25 mouse cellular contexts compared by ENCODE assay signal in genomic region chr9:67404736-67405135, GRCm38 (mm10).
DNase-seq lines count a peak whose midpoint lies in the region; ATAC-seq lines count a peak whose summit lies in the region.
"Had no signal": no experiment of that assay in that cellular context is flagged by ENCODE, and none has a peak within 500 bp of the region (broad histone marks: within the 10 kb centered on the region; RNA-seq: fewer than 3 reads in every experiment).

No protein-coding gene starts in this region.

- no peaks in the 10 kb centered on the region for H3K36me3 ChIP-seq in hindbrain, embryonic 16.5 days (ENCODE audit: control insufficient read depth, insufficient read depth, low read length)
- H3K36me3 ChIP-seq: embryonic facial prominence, embryonic 13.5 days; heart, embryonic 15.5 days; hindbrain, embryonic 10.5 days; hindbrain, embryonic 15.5 days had no signal

- H3K27ac ChIP-seq in hindbrain, embryonic 16.5 days (ENCODE audit: low read depth, low read length): no peak overlapping the region
- H3K27ac ChIP-seq: embryonic facial prominence, embryonic 13.5 days; forebrain, embryonic 13.5 days; gastrocnemius, adult 2 months; heart, adult 2 months; hindbrain, embryonic 10.5 days; hindbrain, embryonic 15.5 days had no signal

- H3K9me3 ChIP-seq in hindbrain, embryonic 16.5 days (ENCODE audit: control insufficient read depth, low read length): no peaks in the 10 kb centered on the region
- H3K9me3 ChIP-seq: embryonic facial prominence, embryonic 13.5 days; forebrain, embryonic 13.5 days; heart, embryonic 15.5 days; hindbrain, embryonic 10.5 days; hindbrain, embryonic 15.5 days had no signal

- WGBS in hindbrain, embryonic 16.5 days: 83% methylated on average over 7 of the region's 7 CpGs

- H3K27me3 ChIP-seq in hindbrain, embryonic 16.5 days (replicated peaks; ENCODE audit: control insufficient read depth, insufficient read depth, low read length): no peaks in the 10 kb centered on the region
- H3K27me3 ChIP-seq: embryonic facial prominence, embryonic 13.5 days; forebrain, embryonic 13.5 days; heart, embryonic 15.5 days; hindbrain, embryonic 15.5 days had no signal

- H3K4me3 ChIP-seq in hindbrain, embryonic 16.5 days (ENCODE audit: low read length): no peak overlapping the region
- H3K4me3 ChIP-seq: embryonic facial prominence, embryonic 13.5 days; forebrain, embryonic 13.5 days; gastrocnemius, adult 2 months; heart, adult 2 months; heart, embryonic 15.5 days; hindbrain, embryonic 10.5 days; hindbrain, embryonic 15.5 days had no signal

- H3K4me2 ChIP-seq in hindbrain, embryonic 16.5 days (ENCODE audit: low read length): no peak overlapping the region
- H3K4me2 ChIP-seq: embryonic facial prominence, embryonic 13.5 days; forebrain, embryonic 13.5 days; heart, embryonic 11.5 days; heart, embryonic 15.5 days; hindbrain, embryonic 15.5 days had no signal

- no peak overlapping the region for H3K9ac ChIP-seq in hindbrain, embryonic 16.5 days (ENCODE audit: low read depth, low read length)
- H3K9ac ChIP-seq: embryonic facial prominence, embryonic 13.5 days; forebrain, embryonic 13.5 days; forebrain, postnatal 0 days; heart, embryonic 15.5 days; hindbrain, embryonic 15.5 days had no signal

- H3K4me1 ChIP-seq in hindbrain, embryonic 16.5 days (ENCODE audit: control insufficient read depth, insufficient read depth, low read depth, low read length): no peaks in the 10 kb centered on the region
- H3K4me1 ChIP-seq: forebrain, embryonic 13.5 days; hindbrain, embryonic 10.5 days; hindbrain, embryonic 15.5 days had no signal

- peak; percentile 64 for DNase-seq in thymus, postnatal 0 days (ENCODE audit: low spot score)
- no peak for DNase-seq in thymus, adult 18-20 months
- peak; percentile 56 for DNase-seq in 416B (ENCODE audit: low read depth)
- peak; percentile 31 for DNase-seq in c-Kit-positive CD71-negative TER-119-negative erythroid progenitor cells, embryonic 14.5 days (ENCODE audit: low read depth)
- no peak for DNase-seq in frontal cortex, adult 2 months (ENCODE audit: extremely low spot score in 1 of 2, low spot score in 1 of 2)
- no peak for DNase-seq in layer of hippocampus, adult 9-10 months (ENCODE audit: low spot score)
- DNase-seq: adrenal gland, adult 2 months; adrenal gland, postnatal 25 days; cerebellum, adult 11 months; cerebellum, adult 8-10 months; cerebellum, postnatal 14 days; forebrain, postnatal 0 days; gastrocnemius, adult 2 months; gastrocnemius, postnatal 25 days; heart, adult 2 months; heart, postnatal 14 days had no signal

- ATAC-seq in megakaryocyte progenitor cell, adult 5-6 weeks (replicated peaks; ENCODE audit: poor library complexity): peak; percentile 82
- no peak for ATAC-seq in hindbrain, embryonic 16.5 days
- ATAC-seq: forebrain, embryonic 13.5 days; forebrain, postnatal 0 days; inflammation-experienced regulatory T-cells, adult 6 months had no signal

Comparison
In these comparisons a context has a peak if more than half of its experiments do, and no peak if none do; other contexts are left out.
1. DNase-seq: peak in thymus, postnatal 0 days (single experiment), 416B (single experiment) and c-Kit-positive CD71-negative TER-119-negative erythroid progenitor cells, embryonic 14.5 days (single experiment); none in thymus, adult 18-20 months (0 of 2), frontal cortex, adult 2 months (0 of 2) and layer of hippocampus, adult 9-10 months (single experiment).